Mouse (Mus musculus) thymus, adult 18-20 months (tissue): ENCODE measurements around the gene Rexo4.

Source experiments
- DNase-seq, 2 experiments: peaks; one replicate each; pipeline ENCODE4 v3.0.0; 2022; ENCODE audit warnings: mixed read lengths in 2 of 2

The Rexo4 gene

DNA sequence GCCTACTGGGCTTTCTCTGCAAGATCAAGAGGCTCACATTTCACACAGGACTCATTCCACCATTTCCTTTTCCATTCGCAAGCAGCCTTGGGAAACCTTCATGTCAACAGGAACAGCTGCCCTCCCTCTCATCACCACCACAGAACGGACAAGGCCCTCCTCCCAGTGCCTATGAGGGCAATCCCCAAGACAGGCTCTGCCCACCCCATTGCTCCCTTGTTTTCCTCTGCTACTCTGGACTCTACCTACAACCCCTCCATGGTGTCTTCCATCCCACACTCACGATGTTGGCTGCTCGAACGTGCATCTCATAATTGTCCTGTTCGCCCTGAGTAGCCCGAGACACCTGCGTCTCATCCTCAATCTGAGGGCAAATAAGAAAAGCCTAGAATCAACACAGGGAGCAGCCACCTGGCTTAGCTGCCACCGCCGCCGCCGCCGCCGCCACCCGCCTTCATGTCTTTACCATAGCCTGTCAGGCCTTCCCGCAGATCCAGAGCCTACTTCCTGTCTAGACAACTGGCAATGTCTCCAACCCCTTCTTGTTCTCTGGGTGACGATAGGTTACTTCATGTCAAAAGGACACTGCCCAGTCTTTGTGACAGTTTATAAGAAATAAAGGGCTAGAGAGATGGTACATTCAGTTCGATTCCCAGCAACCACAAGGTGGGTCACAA is 55.3 kb downstream of the Rexo4 start:
- DNase-seq: no peak

DNA sequence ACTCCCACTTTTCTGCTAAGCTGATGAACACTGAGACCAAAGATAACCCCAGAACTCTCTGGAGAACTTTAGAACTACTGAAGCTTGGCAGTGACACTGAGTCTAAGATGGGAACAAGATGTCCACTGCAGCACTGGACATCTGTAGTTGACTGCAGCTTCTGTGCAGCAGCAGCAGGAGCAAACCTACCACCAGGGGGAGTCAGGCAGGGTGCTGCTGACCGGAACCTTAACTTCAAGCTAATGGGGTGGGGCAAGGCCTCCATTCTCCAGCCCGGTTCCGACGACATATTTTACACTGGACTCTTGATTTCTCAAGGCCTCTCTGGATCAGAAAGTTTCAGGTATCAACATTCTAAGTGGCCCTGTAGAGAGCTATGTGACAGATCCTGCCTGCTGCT is 57.1 kb downstream of the Rexo4 start:
- DNase-seq: no peak

DNA sequence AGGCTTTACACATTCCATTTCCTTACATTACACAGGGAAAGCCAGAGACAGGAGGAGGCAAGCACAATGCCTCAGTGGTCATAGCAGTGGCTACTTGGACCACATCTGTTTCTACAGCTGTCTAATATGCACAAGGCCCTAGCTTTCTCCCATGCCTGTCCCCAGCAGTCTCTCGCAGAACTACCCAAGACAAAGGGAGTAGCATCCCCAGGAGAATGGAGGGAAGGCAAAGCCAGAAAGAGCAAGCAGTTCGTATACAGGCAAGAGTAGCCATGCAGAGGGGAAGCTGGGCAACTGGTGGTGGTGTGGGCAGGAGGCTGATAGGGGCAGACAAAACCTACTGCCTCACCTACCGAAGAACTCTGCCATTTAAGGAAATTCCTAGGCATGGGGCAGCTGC is 57.8 kb downstream of the Rexo4 start:
- DNase-seq: no peak

DNA sequence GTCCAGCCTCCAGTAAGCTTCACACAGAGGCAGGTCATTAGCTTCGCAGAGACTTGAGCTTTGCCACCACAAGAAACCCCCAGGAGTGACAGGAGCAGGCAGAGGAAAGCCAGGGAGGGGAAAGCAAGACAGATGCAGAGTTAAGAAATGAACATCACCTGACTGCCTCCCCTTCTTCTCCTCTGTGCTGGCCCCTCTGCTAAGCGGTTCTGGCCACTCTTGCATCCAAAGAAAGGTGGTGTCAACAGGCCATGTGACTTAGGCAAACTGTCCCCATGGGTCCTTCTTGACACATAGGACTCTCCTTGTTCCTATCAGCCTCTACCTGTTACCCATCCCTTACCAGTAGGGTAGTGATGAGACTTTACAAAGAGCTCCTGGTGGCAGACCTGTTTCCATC is 58.2 kb downstream of the Rexo4 start:
- no peak for DNase-seq
